13 mouse cellular contexts compared by ENCODE assay signal in genomic region chr5:67404919-67405318, GRCm38 (mm10). TPM values are rescaled to one million over a fixed set of nuclear protein-coding genes. Genes with fewer than 3 reads are reported as not detected.
"Had no signal": no experiment of that assay in that cellular context is flagged by ENCODE, and none has a peak within 500 bp of the region (broad histone marks: within the 10 kb centered on the region; RNA-seq: fewer than 3 reads in every experiment).

No protein-coding gene starts in this region.

- H3K4me1 ChIP-seq: midbrain, embryonic 10.5 days had no signal

- H3K9me3 ChIP-seq: intestine, embryonic 15.5 days; kidney, embryonic 15.5 days; limb, embryonic 15.5 days; liver, embryonic 15.5 days; midbrain, embryonic 10.5 days; neural tube, embryonic 12.5 days had no signal

- H3K27me3 ChIP-seq: intestine, embryonic 15.5 days; kidney, embryonic 15.5 days; limb, embryonic 15.5 days; liver, embryonic 15.5 days; neural tube, embryonic 12.5 days had no signal

- ATAC-seq: intestine, embryonic 15.5 days had no signal

- H3K27ac ChIP-seq: intestine, embryonic 15.5 days; kidney, embryonic 15.5 days; limb, embryonic 15.5 days; liver, embryonic 15.5 days; midbrain, embryonic 10.5 days; neural tube, embryonic 12.5 days had no signal

- H3K4me2 ChIP-seq: intestine, embryonic 15.5 days; kidney, embryonic 15.5 days; limb, embryonic 15.5 days; liver, embryonic 15.5 days; lung, embryonic 14.5 days; neural tube, embryonic 12.5 days had no signal

- DNase-seq: kidney, adult 18-20 months; kidney, postnatal 14 days; lung, embryonic 14.5 days; lung, postnatal 10 days; lung, postnatal 4 days; midbrain, embryonic 14.5 days had no signal

- H3K36me3 ChIP-seq: intestine, embryonic 15.5 days; kidney, embryonic 15.5 days; limb, embryonic 15.5 days; liver, embryonic 15.5 days had no signal

- H3K9ac ChIP-seq: intestine, embryonic 15.5 days; kidney, embryonic 15.5 days; limb, embryonic 15.5 days; liver, embryonic 15.5 days; lung, embryonic 14.5 days; neural tube, embryonic 12.5 days had no signal

- H3K4me3 ChIP-seq: intestine, embryonic 15.5 days; kidney, embryonic 15.5 days; limb, embryonic 15.5 days; liver, embryonic 15.5 days; midbrain, embryonic 10.5 days; myocyte; neural tube, embryonic 12.5 days had no signal

RNA-seq across cellular contexts. Expression of gene Bend4, which starts 23.2 kb away (rescaled TPM):
- polyA plus RNA-seq: myocyte had no signal
